Mouse (Mus musculus) liver, embryonic 14 days (tissue): ENCODE data around the gene Agr3. TPM values are rescaled to one million over a fixed set of nuclear protein-coding genes. Genes with fewer than 3 reads are reported as not detected.

Experiments
- polyA plus RNA-seq: library from polyadenylated mRNA; depleted of rRNA; stranded (reverse); fragments of >200 nt; gene quantifications from 2 replicates; pipeline ENCODE4 v1.2.3, GENCODE M21; 2012; rRNA removed

Agr3 gene
- polyA plus RNA-seq: not detected in 2 replicates

DNA sequence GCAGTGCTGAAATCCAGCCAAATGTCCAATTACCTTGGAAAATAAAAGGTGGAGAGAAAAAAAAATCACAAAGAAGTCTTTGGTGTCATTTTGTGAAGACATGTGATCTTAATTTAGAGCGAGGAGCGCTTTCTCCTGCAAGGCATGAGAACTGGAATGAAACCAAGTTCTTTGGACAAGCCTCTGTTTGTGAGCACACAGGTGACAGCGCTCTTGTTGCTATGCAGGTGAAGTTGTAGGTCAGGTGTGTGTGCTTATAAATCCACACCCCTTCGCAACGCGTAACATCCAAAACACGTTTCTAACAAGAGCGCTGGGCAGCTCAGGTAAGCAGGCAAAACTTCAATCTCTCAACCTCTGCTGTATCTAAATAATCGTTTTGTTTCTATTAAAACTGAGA, at the start of gene Agr3:
Agr3 (plus strand) TSS at position 219 of the 400 bp plus-strand sequence.

DNA sequence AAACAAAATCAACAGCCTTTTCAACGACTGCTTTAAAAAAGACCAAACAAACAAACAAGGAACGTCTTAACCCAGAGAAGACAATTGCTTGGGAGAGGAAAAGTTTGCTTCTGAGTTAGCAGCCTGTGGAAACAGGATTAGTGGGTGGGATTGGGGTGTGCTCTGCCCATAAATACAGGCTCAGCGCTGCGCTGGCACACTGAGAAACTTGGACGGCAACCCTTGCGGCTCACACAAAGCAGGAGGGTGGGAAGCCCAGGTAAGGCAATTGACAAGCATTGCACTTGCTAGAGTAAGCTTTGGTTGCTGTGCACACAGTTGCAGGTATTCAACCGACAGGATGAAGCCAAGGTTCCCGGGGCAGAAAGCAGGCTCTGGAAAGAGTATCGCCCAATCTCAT, 67.3 kb downstream of the Agr3 start, which contains the start of gene Agr2:
Agr2 (plus strand) TSS at position 197 of the 400 bp plus-strand sequence.

Other genes with a start within 250 kb of the Agr3 start
- not detected in 2 replicates for gene Agr2, start 67.3 kb downstream of the Agr3 start, polyA plus RNA-seq
- gene Tspan13, start 116.9 kb downstream of the Agr3 start, polyA plus RNA-seq: 8.5 and 9.9 TPM in 2 replicates
- gene Ankmy2, start 231.5 kb downstream of the Agr3 start, polyA plus RNA-seq: 4.5 and 4.9 TPM in 2 replicates
- 29.1 and 32.0 TPM in 2 replicates for gene Bzw2, start 232.5 kb downstream of the Agr3 start, polyA plus RNA-seq